Mouse (Mus musculus) heart, postnatal 4 days (tissue): ENCODE results near the gene Tns4. TPM values are rescaled to one million over a fixed set of nuclear protein-coding genes. Genes with fewer than 3 reads are reported as not detected.
A peak's percentile ranks its signal among the peaks of the same experiment; 100 is the strongest.

ENCODE experiments used
- DNase-seq: peaks from one replicate; pipeline ENCODE4 v3.0.0; 2021
- total RNA-seq, 2 experiments: library from RNA; stranded (reverse); gene quantifications; 2 replicates each; pipeline ENCODE4 v1.2.3; 2021

The Tns4 gene
- total RNA-seq, 2 experiments from 2014 or later, result 0.14 TPM; not detected in 1

DNA sequence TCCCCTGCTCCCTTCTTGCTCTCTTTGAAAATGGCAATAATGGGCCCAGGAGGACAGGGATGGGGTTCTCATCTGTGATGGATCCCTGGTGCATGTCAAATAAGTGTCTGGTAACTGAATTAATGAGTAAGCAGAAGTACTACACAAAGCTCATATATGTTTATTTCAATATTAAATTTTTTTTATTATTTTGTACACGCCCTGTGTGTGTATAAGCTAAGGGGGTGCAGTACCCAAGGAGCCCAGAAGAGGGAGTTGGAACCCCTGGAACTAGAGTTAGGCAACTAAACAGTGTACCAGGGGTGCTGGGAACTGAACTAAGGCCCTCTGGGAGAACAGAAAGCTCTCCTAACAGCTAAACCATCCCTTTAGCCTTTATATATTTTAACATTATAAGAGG is 29.3 kb upstream of the Tns4 start:
- no peak for DNase-seq

DNA sequence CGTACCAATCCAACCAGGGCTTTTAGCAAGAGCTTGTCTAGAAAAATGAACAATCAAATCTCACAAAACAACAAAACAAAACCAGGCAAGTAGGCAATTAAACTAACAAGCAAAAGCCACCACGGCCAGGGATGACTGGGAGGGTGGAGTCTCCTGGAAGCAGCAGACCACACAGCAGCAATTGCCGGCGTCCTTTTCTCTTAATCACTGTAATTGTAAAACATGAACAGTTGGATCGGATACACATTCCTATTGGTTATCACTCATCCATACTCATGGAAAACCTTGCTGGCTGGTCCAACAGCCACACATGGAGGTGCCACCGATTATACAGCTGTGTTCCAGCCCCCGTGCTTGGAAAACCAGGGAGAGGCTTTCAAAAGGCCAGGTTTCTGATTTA is 28.8 kb upstream of the Tns4 start:
- no peak for DNase-seq

- no peak for DNase-seq
These were observed 26.8 kb upstream of the Tns4 start for GRCm38 (mm10) chr11:99115940-99116339.

DNA sequence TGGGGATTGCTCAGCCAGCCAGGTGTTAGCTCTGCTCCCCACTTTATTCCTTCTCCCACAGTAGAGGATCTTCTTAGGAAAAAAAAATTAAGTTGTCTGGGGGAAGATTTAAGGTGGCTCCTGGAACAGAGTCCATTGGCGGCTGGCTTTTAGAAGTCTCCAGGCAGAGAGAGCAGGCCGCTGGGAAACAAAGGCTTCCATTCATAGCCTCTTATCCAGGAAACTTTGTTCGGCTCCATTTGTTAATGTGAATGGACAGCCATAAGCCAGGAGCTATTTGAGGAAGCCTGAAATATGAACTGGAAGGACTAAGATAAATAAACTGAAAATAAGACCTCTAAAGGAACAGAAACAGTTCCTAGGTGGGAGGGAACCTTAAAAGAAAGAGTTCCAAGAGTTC is 24.0 kb upstream of the Tns4 start:
- no peak for DNase-seq

GRCm38 (mm10) chr11:99112700-99113099 is 23.6 kb upstream of the Tns4 start:
- no peak for DNase-seq

DNA sequence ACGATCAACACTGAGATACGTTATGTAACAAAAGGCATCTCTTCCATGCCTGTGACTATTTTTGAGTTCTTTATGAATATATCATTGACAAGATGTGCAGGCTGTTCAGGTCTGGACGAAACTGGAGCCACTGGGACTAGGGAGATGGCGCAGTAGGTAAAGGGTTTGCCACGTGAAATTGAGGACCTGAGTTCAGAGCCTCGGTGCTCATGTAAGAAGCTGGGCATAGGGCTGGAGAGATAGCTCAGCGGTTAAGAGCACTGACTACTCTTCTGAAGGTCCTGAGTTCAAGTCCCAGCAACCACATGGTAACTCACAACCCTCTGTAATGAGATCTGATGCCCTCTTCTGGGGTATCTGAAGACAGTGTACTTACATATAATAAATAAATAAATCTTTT is 22.5 kb upstream of the Tns4 start:
- no peak for DNase-seq

- DNase-seq, result no peak
These were observed 22.0 kb upstream of the Tns4 start for GRCm38 (mm10) chr11:99111155-99111554.

DNA sequence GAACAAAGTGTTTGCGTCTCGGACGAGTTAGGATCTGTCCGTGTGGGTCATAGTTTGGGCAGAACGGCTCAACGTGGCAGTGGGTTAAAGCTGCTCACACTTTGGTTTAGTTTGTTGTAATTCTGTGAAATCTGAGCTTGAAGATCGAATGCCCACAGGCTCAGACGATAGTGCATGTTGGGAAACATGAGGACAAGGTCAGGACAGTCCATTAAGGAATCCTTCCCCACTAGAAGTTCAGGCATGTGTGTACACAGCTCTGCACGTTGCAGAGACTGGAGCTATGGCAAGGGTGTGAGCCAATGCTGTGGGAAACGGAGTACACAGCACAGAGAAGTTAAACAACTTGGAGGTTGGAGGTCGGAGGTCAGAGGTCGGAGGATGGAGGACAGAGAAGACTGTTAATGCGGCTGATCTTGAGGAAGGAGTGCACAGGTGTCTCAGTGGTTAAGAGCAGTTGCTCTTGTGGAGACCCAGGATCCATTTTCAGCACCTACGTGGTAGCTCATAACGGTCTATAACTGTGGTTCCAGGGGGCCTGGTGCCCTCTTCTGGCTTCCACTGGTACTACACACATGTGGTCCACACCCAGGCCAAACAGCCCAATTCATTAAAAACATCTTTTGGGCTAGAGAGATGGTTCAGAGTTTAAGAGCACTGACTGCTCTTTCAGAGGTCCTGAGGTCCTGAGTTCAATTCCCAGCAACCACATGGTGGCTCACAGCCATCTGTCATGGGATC is 21.4 kb upstream of the Tns4 start:
- no peak for DNase-seq

DNA sequence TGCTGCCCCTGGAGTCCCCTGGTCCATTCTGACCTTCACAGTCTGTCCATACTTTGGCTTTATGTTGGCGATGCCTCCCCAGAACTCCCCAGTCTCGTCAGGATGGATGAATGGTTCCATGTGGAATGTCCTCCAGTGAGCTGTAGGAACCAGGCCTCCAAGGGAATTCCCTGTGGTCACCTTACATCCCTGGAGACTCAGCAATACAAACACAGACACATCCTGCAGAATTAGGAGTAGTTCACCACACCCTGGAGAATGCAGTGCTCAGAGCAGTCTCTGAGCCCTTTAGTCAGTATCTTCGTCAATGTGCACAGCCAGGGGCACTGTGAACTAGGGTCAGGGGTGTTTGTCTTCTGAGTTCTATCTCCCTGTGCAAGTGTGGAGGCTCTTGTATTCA is 19.2 kb upstream of the Tns4 start:
- DNase-seq, result no peak

GRCm38 (mm10) chr11:99105981-99106726 is 17.0 kb upstream of the Tns4 start:
- DNase-seq, result no peak

DNA sequence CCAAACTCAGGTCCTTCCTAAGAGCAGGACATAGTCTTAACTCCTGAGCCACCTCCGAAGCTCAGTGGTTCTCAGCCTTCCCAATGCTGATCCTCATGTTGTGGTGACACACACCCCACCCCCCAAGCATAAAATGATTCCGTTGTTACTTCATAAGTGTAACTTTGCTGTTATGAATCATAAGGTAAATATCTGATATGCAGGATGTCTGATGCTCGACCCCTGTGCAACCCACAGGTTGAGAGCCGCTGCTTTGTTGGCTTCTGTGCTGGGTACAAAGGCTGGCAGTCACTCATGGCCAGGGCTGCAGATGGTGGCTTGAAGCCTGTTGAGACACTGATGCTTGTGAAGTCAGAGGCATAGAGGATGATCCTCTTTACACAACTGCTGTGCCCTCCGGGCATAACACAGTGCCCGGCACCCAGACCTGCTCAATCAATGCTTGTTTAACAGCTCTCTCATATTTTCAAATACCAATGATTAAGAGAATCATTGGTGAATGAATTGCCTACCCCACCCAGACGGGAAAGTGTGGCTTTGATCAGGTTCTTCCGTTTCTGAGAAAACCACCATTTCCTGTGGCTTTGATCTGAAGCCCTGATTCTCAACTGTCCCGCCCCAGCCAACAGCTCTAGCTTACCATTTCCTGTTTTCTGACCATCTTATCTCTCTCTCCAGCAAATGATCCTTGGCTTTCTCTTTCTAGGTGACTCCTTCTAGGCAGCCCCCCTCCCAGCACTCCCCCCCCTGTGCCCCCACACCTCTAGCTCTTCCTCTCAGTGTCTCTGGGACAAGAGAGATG is 15.7 kb upstream of the Tns4 start:
- DNase-seq, result no peak

DNA sequence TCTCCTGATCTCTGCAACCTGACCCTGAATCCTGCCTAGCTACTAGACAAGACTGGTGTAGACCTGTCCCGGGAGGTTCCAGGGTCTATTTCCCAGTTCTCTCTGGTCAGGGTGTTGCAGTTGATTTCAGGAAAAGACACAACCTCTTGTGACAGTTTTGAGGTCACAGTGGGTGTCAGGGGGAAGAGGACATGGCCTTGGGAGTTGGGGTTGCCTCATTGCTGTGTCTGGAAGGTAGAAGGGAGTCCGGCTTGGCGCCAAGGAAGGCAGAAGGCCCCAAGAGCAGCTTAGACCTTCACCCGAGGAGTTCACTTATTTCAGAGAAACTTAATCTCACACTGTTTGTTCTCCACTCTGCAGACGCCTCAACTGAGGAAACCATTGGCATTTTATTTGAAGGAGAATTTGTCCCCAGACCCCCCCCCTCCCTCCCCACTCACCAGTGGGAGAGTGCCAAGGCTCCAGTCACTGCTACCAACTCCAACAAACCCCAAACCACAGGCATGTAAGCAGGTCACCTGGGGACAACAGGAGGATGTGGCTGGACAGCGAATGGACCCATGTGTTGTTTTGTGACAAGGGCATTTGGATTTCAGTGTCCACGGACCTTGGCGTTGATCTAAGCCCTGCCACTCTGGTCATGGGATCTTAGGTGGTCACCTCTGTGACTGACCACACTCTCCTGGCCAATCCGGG is 13.6 kb upstream of the Tns4 start:
- DNase-seq, result no peak

DNA sequence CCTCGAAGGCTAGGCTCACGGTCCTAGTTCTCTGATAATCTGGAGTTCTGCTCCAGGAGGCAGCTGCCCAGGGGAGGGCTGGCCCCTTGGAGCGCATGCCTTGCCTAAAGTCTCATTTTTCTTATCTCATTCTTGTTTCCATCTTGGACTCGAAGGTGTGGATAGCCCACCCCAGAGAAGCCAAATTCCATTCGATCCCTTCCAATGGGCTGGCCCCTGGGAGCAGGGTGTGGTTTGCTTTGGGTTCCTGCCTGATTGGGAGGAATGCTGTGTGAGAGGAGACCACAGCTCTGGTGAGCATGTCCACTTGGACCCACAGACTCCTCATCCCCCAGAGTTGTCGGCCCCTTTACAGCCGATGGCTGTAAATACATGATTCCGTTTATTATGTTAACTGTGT is 12.6 kb upstream of the Tns4 start:
- no peak for DNase-seq

- DNase-seq, result no peak
These were observed 11.1 kb upstream of the Tns4 start for GRCm38 (mm10) chr11:99100215-99100614.

GRCm38 (mm10) chr11:99099516-99099915 is 10.4 kb upstream of the Tns4 start:
- peak; percentile 72 for DNase-seq

GRCm38 (mm10) chr11:99098924-99099323 is 9.8 kb upstream of the Tns4 start:
- no peak for DNase-seq

DNA sequence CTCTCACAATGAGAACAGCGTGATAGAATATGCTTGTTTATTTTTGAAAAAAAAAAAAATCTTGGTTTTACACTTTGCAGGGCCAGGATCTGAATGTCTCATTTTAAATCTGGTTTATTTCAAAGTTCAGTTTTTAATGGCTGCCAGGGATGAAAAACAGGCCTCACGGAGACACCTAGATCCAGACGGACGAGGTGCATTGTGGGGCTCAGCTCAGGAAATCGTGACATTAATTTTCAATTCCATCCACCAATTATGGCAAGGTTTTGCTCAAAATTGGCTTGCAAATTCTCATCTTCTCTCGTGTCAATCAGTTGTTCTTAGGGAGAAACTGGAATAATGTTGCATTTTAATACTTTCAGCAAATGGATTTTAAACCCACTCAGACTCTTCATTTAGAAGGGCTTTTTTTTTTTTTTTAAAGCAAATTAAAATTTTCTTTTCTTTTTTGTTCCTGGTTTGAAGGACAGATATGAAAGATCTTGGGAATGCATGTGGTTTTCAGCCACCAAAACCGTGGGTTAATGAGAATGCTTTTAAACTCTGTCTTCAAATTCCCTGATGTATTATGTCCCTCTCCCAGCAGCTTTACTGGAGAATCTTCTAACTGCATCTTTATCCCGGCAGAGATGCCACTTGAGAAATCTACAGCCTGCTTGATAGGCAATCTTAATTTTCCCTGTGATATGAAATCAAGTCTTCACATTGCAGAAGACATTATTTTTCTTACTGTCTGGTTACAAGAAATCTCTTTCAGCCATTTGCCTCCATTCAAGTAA is 8.1 kb upstream of the Tns4 start:
- DNase-seq, result no peak

GRCm38 (mm10) chr11:99096417-99096816 is 7.3 kb upstream of the Tns4 start:
- DNase-seq, result no peak

GRCm38 (mm10) chr11:99095759-99096158 is 6.7 kb upstream of the Tns4 start:
- no peak for DNase-seq

DNA sequence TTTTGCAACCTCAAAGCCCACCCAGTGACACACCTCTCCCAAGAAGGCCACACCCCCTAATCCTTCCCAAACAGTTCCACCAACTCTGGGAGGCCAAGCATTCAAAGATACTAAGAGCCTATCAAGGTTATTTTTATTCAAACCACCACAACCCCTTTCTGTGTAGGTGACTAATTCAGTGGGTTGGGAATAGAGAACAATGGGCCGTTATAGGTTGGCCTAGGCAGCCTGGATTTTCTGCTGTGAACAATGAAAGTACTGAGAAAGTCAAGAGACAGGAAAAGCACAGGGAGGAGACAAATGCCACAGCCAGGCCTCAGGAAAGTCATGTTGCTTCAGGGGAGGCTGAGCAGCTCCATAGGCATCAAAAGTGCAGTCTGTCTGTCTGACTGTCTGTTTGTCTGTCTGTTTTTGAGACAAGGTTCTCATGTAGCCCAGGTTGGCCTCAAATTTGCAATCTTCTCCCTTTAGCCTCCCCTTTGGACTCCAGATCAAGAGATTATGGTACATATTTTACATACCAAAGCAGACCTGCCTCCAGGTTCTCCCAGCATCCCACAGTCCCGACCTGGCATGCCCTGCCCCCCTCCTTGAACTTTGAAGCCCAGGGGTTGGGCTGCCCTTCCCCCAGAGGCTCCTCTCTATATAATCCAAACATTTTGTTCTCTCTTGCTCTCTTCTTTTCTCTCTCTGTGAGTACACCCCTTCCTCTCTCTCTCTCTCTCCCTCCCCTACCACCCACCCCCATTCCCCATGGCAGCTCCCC is 6.0 kb upstream of the Tns4 start:
- DNase-seq, result no peak

GRCm38 (mm10) chr11:99093740-99094139 is 4.6 kb upstream of the Tns4 start:
- DNase-seq, result no peak
